Mouse (Mus musculus) spleen, postnatal 10 days (tissue): ENCODE measurements around the gene Kazn.

Experiments
- DNase-seq, 2 experiments: peaks; one replicate each; pipeline ENCODE4 v3.0.0; 2021 to 2022; ENCODE audit warnings: low spot score in 2 of 2

Kazn gene

GRCm38 (mm10) chr4:142057529-142058216 is 181.5 kb downstream of the Kazn start:
- no peak for DNase-seq

DNA sequence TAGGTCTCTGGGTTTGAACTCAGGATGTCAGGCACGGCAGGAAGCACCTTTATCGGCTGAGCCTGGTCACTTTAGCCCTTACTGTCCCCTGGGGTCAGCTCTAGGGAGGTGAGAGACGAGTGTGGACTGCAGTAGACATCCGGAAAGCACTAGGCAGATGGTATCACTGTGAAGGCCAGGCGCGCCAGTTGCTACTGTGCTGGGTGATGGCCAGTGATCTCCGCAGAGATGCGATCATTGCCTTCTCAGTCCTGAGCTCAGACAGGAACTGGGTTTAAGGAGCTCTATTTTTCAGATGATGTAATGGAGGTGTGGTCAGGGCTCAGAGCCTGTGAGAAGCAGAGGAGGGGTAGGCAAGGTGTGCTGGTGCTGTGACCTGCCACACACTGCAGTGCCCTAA is 183.6 kb downstream of the Kazn start:
- DNase-seq = no peak

DNA sequence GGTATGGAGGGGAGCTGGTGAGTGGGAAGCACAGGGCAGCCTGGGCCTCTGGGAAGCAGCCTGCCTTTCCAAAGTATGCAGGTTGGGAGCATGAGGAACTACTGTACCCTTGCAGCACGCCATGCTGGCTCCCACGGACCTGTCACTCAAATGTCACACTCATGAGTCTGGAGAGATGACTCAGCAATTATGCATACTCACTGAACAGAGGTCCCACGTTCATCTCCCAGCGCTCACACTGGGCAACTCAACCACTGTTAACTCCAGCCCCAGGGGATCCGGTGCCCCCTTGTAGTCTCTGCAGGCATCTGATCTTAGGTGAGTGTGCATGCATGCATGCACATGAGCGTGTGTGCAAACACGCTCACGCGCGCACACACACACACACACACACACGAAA is 184.6 kb downstream of the Kazn start:
- no peak for DNase-seq

DNA sequence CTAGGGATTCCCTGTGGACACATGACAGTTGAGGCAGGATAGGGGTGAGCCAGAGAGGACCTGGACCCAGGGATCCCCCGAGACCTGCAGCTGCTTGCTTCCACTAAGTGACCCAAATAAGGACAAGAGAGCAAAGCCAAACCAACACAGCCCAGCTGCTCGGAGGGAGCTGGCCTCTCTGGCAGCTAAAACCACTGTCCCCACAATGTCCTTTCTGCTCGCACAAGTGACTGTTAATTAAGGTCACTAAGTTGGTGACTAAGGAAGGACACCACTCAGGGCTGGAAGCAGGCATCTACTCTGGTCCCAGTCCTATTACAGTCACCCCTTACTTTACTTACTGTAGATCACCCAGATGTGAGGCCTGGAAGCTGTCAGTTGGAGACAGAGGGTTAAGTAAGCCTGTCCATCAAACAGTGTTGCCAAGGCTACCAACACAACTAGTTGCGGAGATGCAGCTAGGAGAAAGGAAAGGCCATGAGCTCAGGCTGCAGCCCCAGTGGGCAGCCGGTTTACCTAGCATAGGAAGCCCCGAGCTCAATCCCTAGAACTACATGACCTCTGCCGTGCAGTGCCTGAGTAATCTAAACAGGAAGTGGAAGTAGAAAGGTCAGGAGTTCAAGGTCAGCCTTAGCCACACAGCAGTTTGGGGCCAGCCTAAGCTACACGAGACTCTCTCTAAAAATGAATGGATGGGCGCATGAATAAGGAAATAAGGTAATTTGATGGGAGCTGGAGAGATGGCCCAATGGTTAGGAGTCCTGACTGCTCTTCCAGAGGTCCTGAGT is 185.3 kb downstream of the Kazn start:
- DNase-seq = no peak

GRCm38 (mm10) chr4:142053261-142053660 is 185.9 kb downstream of the Kazn start:
- no peak for DNase-seq

DNA sequence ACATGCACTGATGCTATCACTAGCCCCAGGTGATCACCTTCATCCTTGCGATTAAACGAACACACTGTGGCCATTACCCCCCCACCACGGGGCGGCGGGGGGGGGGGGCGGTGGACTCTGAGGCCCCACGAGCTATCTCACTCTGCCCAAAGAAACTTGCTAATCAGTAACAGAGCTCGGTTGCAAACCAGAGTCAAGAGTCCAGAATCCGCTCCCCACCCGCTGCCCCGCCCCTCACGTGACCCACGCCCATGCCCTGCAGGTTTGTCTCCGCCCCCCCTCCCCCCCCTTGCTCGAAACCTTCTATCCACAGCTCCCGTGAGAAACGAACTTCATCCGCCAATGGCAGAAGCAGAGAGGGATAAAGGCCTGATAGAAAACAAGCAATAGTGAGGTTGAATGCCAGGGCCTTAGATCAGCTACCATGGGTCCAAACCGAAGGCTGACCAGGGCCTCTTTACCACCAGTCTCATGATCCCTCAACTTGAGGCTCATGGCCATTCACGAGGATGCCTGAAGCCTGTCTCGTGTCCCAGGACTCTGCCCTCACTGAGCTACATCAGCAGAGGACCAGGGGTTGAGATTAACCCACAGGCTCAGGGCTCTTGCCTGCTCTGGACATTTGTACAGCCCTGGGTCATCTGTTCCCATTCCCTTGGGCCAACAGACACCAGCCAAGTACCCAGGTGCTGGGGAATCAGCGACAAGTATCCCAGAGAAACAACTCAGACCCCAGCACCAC is 186.6 kb downstream of the Kazn start:
- DNase-seq = no peak
